Mouse (Mus musculus) urinary bladder, postnatal 25 days (tissue): ENCODE results near the gene March5.

ENCODE experiments used
- DNase-seq: peaks from one replicate; pipeline ENCODE4 v3.0.0; 2022; ENCODE audit warnings: low spot score

The March5 gene

GRCm38 (mm10) chr19:37263943-37264897, 56.9 kb downstream of the March5 start:
- peak; percentile 22 for DNase-seq

- DNase-seq = peak; percentile 85
Observed at GRCm38 (mm10) chr19:37265333-37266103, 58.2 kb downstream of the March5 start.

GRCm38 (mm10) chr19:37269106-37269505, 61.8 kb downstream of the March5 start:
- DNase-seq = no peak
